Mouse (Mus musculus) kidney, embryonic 16.5 days (tissue): Measurements from ENCODE around the gene St3gal5. TPM values are rescaled to one million over a fixed set of nuclear protein-coding genes. Genes with fewer than 3 reads are reported as not detected.

ENCODE experiments used
- ATAC-seq: fragments of 200-750 bp; cut with Nextera tagmentation; 2 replicates; pipeline ENCODE4 v1.8.0; 2017; ENCODE audit warnings: moderate TSS enrichment; ENCODE audit not compliant: low FRiP score, low TSS enrichment
- H3K27ac ChIP-seq: fragments of 300-500 bp; sonication (generic); 2 replicates; pipeline ENCODE4 v1.5.1; 2014; ENCODE audit warnings: low read length
- H3K27me3 ChIP-seq: fragments of 300-500 bp; sonication (generic); 2 replicates; pipeline ENCODE4 v1.6.1; 2014; ENCODE audit warnings: low read length, control low read depth, mixed read lengths; ENCODE audit not compliant: insufficient read depth
- H3K36me3 ChIP-seq: fragments of 300-500 bp; sonication (generic); 2 replicates; pipeline ENCODE4 v1.6.1; 2014; ENCODE audit warnings: low read length, control low read depth, mixed read lengths; ENCODE audit not compliant: insufficient read depth
- H3K4me1 ChIP-seq: fragments of 300-500 bp; sonication (generic); 2 replicates; pipeline ENCODE4 v1.6.1; 2014; ENCODE audit warnings: low read length, control low read depth, mixed read lengths; ENCODE audit not compliant: insufficient read depth
- H3K4me2 ChIP-seq: fragments of 300-500 bp; sonication (generic); replicated peaks from 2 replicates; pipeline ENCODE4 v1.6.1; 2014; ENCODE audit warnings: low read depth, low read length
- H3K4me3 ChIP-seq: fragments of 300-500 bp; sonication (generic); 2 replicates; pipeline ENCODE4 v1.5.1; 2014; ENCODE audit warnings: mild to moderate bottlenecking, low read length
- H3K9ac ChIP-seq: fragments of 300-500 bp; sonication (generic); replicated peaks from 2 replicates; pipeline ENCODE4 v1.6.1; 2014; ENCODE audit warnings: low read length
- H3K9me3 ChIP-seq: fragments of 300-500 bp; sonication (generic); 2 replicates; pipeline ENCODE4 v1.6.1; 2016; ENCODE audit warnings: low read length, control low read depth
- WGBS: fragments of 180-500 bp; shearing (Covaris S2); extraction: QIAGEN DNeasy Blood & Tissue Kit; methylation state at CpG from one replicate; pipeline ENCODE4 v1.1.7; 2014; 5-methylcytosine and 5-hydroxymethylcytosine counted together
- polyA plus RNA-seq: library from polyadenylated mRNA; unstranded; fragments of >200 nt; fragmentation: Nextera tagmentation; extraction: Ambion mirVana; gene quantifications from 2 replicates; pipeline ENCODE4 v1.2.1, GENCODE M21; 2015

The St3gal5 gene
- polyA plus RNA-seq, 1 experiment from 2014 or later, result 32.5 TPM

GRCm38 (mm10) chr6:72065988-72066387 lies 31.4 kb upstream of the St3gal5 start:
- Histone ChIP-seq H3K4me2 (no peak overlapping the region), H3K4me1 (no peaks in the 10 kb centered on the region), H3K4me3 (no peak overlapping the region), H3K27me3 (no peaks in the 10 kb centered on the region), H3K36me3 (no peaks in the 10 kb centered on the region), H3K27ac (no peak overlapping the region), H3K9ac (no peak overlapping the region), H3K9me3 (0 out of 2 replicates have a peak, but pooled peaks cover 3% of the 10 kb centered on the region)
- ATAC-seq, result peak; percentile 67; the same call in 1 of the 2 replicates
- 38% methylated on average over 9 of the region's 10 CpGs for WGBS

GRCm38 (mm10) chr6:72068436-72068835 lies 29.0 kb upstream of the St3gal5 start:
- H3K4me1 ChIP-seq, result no peaks in the 10 kb centered on the region
- no peak overlapping the region for H3K4me3 ChIP-seq
- H3K9me3 ChIP-seq, result 0 out of 2 replicates have a peak, but pooled peaks cover 3% of the 10 kb centered on the region
- no peaks in the 10 kb centered on the region for H3K36me3 ChIP-seq
- H3K27ac ChIP-seq, result no peak overlapping the region
- no peaks in the 10 kb centered on the region for H3K27me3 ChIP-seq
- 65% methylated on average over 4 of the region's 4 CpGs for WGBS
- H3K9ac ChIP-seq, result no peak overlapping the region
- no peak for ATAC-seq
- H3K4me2 ChIP-seq, result no peak overlapping the region

- Histone ChIP-seq H3K9me3 (0 out of 2 replicates have a peak, but pooled peaks cover 3% of the 10 kb centered on the region), H3K36me3 (no peaks in the 10 kb centered on the region), H3K9ac (no peak overlapping the region), H3K4me2 (no peak overlapping the region), H3K27me3 (no peaks in the 10 kb centered on the region), H3K27ac (no peak overlapping the region), H3K4me3 (no peak overlapping the region), H3K4me1 (no peaks in the 10 kb centered on the region)
- 54% methylated on average over 5 of the region's 5 CpGs for WGBS
- 0 out of 2 replicates have a peak, but pooled peaks have one; percentile 12 for ATAC-seq
These were observed 26.0 kb upstream of the St3gal5 start for GRCm38 (mm10) chr6:72071281-72071870.

GRCm38 (mm10) chr6:72073781-72074180 lies 23.6 kb upstream of the St3gal5 start:
- ATAC-seq, result no peak

GRCm38 (mm10) chr6:72076512-72076911 lies 20.9 kb upstream of the St3gal5 start:
- 55% methylated on average over 9 of the region's 9 CpGs for WGBS
- Histone ChIP-seq H3K27ac (no peak overlapping the region), H3K27me3 (no peaks in the 10 kb centered on the region), H3K9me3 (no peaks in the 10 kb centered on the region; the same call in 1 of the 2 replicates), H3K4me2 (no peak overlapping the region), H3K4me1 (no peaks in the 10 kb centered on the region), H3K4me3 (no peak overlapping the region), H3K9ac (no peak overlapping the region), H3K36me3 (no peaks in the 10 kb centered on the region)
- ATAC-seq, result no peak

More at GRCm38 (mm10) chr6:72073781-72074180, 23.6 kb upstream of the St3gal5 start:
- Histone ChIP-seq H3K27me3 (no peaks in the 10 kb centered on the region), H3K9ac (no peak overlapping the region), H3K9me3 (no peaks in the 10 kb centered on the region), H3K4me3 (no peak overlapping the region), H3K27ac (no peak overlapping the region), H3K36me3 (no peaks in the 10 kb centered on the region), H3K4me2 (no peak overlapping the region), H3K4me1 (no peaks in the 10 kb centered on the region)
- WGBS, result 89% methylated on average over 4 of the region's 4 CpGs

GRCm38 (mm10) chr6:72078178-72078577 lies 19.2 kb upstream of the St3gal5 start:
- WGBS, result 80% methylated on average over 5 of the region's 5 CpGs
- Histone ChIP-seq H3K36me3 (no peaks in the 10 kb centered on the region), H3K9me3 (no peaks in the 10 kb centered on the region; the same call in 1 of the 2 replicates), H3K4me2 (no peak overlapping the region), H3K4me1 (no peaks in the 10 kb centered on the region), H3K4me3 (no peak overlapping the region), H3K9ac (no peak overlapping the region), H3K27ac (no peak overlapping the region), H3K27me3 (no peaks in the 10 kb centered on the region)
- no peak for ATAC-seq

GRCm38 (mm10) chr6:72081318-72082024 lies 15.9 kb upstream of the St3gal5 start:
- Histone ChIP-seq H3K27ac (no peak overlapping the region), H3K36me3 (no peaks in the 10 kb centered on the region), H3K9me3 (no peaks in the 10 kb centered on the region; the same call in 1 of the 2 replicates), H3K27me3 (no peaks in the 10 kb centered on the region), H3K4me1 (no peaks in the 10 kb centered on the region), H3K4me3 (no peak overlapping the region), H3K4me2 (no peak overlapping the region), H3K9ac (no peak overlapping the region)
- no peak for ATAC-seq
- 84% methylated on average over 13 of the region's 13 CpGs for WGBS

- Histone ChIP-seq H3K27me3 (no peaks in the 10 kb centered on the region), H3K4me1 (peaks cover 9% of the 10 kb centered on the region), H3K27ac (no peak overlapping the region), H3K9me3 (no peaks in the 10 kb centered on the region), H3K4me2 (no peak overlapping the region), H3K9ac (no peak overlapping the region), H3K36me3 (no peaks in the 10 kb centered on the region), H3K4me3 (no peak overlapping the region)
- 81% methylated on average over 5 of the region's 5 CpGs for WGBS
- ATAC-seq, result no peak
These were observed 10.0 kb upstream of the St3gal5 start for GRCm38 (mm10) chr6:72087402-72087801.

GRCm38 (mm10) chr6:72089865-72090264 lies 7.5 kb upstream of the St3gal5 start:
- no peak overlapping the region for H3K4me2 ChIP-seq
- H3K9ac ChIP-seq, result no peak overlapping the region
- H3K27ac ChIP-seq, result no peak overlapping the region
- H3K4me1 ChIP-seq, result peaks cover 17% of the 10 kb centered on the region
- H3K36me3 ChIP-seq, result no peaks in the 10 kb centered on the region
- no peaks in the 10 kb centered on the region for H3K27me3 ChIP-seq
- H3K9me3 ChIP-seq, result no peaks in the 10 kb centered on the region
- WGBS, result 85% methylated on average over 5 of the region's 5 CpGs
- H3K4me3 ChIP-seq, result no peak overlapping the region
- ATAC-seq, result no peak

- ATAC-seq, result peak; percentile 54; the same call in 1 of the 2 replicates
- Histone ChIP-seq H3K4me1 (peaks cover 23% of the 10 kb centered on the region), H3K9me3 (no peaks in the 10 kb centered on the region), H3K36me3 (no peaks in the 10 kb centered on the region), H3K4me2 (no peak overlapping the region), H3K9ac (no peak overlapping the region; the same call in 1 of the 2 replicates), H3K27ac (no peak overlapping the region), H3K27me3 (no peaks in the 10 kb centered on the region), H3K4me3 (no peak overlapping the region)
- 44% methylated on average over 6 of the region's 6 CpGs for WGBS
These were observed 6.4 kb upstream of the St3gal5 start for GRCm38 (mm10) chr6:72091007-72091406.
